Mouse (Mus musculus) gastrocnemius, postnatal 4 days (tissue): Measurements from ENCODE around the gene Ctsc. TPM values are rescaled to one million over a fixed set of nuclear protein-coding genes. Genes with fewer than 3 reads are reported as not detected.
"Not testable (repeated sequence)": the region's sequence is repeated elsewhere in the genome, so short reads cannot be mapped to it uniquely, and the experiment has no call there.

Experiments
- DNase-seq, 2 experiments: peaks; one replicate each; pipeline ENCODE4 v3.0.0; 2021 to 2022; ENCODE audit warnings: low spot score in 2 of 2, mixed read lengths in 2 of 2
- long read RNA-seq, 2 experiments: library from polyadenylated mRNA; stranded (forward); transcript quantifications; one replicate each; pipeline ENCODE4 v2.0.0; 2021
- total RNA-seq, 2 experiments: library from RNA; stranded (reverse); gene quantifications; 2 replicates each; pipeline ENCODE4 v1.2.3; 2021

The Ctsc gene
- total RNA-seq, result 10 to 100 TPM; 49.4 to 53.2 TPM
- long read RNA-seq, experiment 1, transcript Ctsc-203 (4 exons, 3,220 nt), result minor isoform, 5 of 58 reads
- long read RNA-seq, experiment 1, transcript Ctsc-201 (7 exons, 2,493 nt), result major isoform, 53 of 58 reads
- long read RNA-seq, experiment 1, partial matches to known transcripts, result 0 of 58 reads
- long read RNA-seq, experiment 1, other reads (novel, unspliced or antisense), result 0 of 58 reads
- long read RNA-seq, experiment 2, transcript Ctsc-201 (7 exons, 2,493 nt), result major isoform, 59 of 73 reads
- long read RNA-seq, experiment 2, transcript Ctsc-203 (4 exons, 3,220 nt), result minor isoform, 9 of 73 reads
- long read RNA-seq, experiment 2, partial matches to known transcripts, result 2 of 73 reads
- long read RNA-seq, experiment 2, other reads (novel, unspliced or antisense), result 3 of 73 reads

- DNase-seq, result peak; percentile 26 to 68
Measured at GRCm38 (mm10) chr7:88277858-88278627, at the start of gene Ctsc. Gene Ctsc, plus strand, starts transcription at chr7:88278085.

GRCm38 (mm10) chr7:88229051-88229450 is 48.8 kb upstream of the Ctsc start:
- DNase-seq, result no peak

GRCm38 (mm10) chr7:88230121-88230520 is 47.8 kb upstream of the Ctsc start:
- DNase-seq, result no peak

GRCm38 (mm10) chr7:88230756-88231522 is 46.9 kb upstream of the Ctsc start:
- DNase-seq, result no peak

GRCm38 (mm10) chr7:88243059-88243458 is 34.8 kb upstream of the Ctsc start:
- no peak for DNase-seq

GRCm38 (mm10) chr7:88244462-88244861 is 33.4 kb upstream of the Ctsc start:
- DNase-seq, result no peak

- DNase-seq, result not testable (repeated sequence)
Measured at GRCm38 (mm10) chr7:88250380-88250779, 27.5 kb upstream of the Ctsc start.

- DNase-seq, result no peak
Measured at GRCm38 (mm10) chr7:88251535-88251934, 26.4 kb upstream of the Ctsc start.

- no peak for DNase-seq
Measured at GRCm38 (mm10) chr7:88252129-88252528, 25.8 kb upstream of the Ctsc start.

- no peak for DNase-seq
Measured at GRCm38 (mm10) chr7:88254884-88255283, 23.0 kb upstream of the Ctsc start.

- no peak for DNase-seq
Measured at GRCm38 (mm10) chr7:88259155-88259925, 18.5 kb upstream of the Ctsc start.

- DNase-seq, result no peak
Measured at GRCm38 (mm10) chr7:88261799-88262198, 16.1 kb upstream of the Ctsc start.

GRCm38 (mm10) chr7:88264861-88265260 is 13.0 kb upstream of the Ctsc start:
- no peak for DNase-seq

- no peak for DNase-seq
Measured at GRCm38 (mm10) chr7:88269913-88270312, 8.0 kb upstream of the Ctsc start.

- no peak for DNase-seq
Measured at GRCm38 (mm10) chr7:88271531-88271930, 6.4 kb upstream of the Ctsc start.

GRCm38 (mm10) chr7:88276914-88277765 is 745 bp upstream of the Ctsc start:
- DNase-seq, result no peak

- no peak for DNase-seq
Measured at GRCm38 (mm10) chr7:88278628-88279196, 827 bp downstream of the Ctsc start.

- DNase-seq, result no peak
Measured at GRCm38 (mm10) chr7:88285276-88285675, 7.4 kb downstream of the Ctsc start.

- DNase-seq, result no peak
Measured at GRCm38 (mm10) chr7:88291036-88291435, 13.2 kb downstream of the Ctsc start.

GRCm38 (mm10) chr7:88292044-88292443 is 14.2 kb downstream of the Ctsc start:
- DNase-seq, result no peak
